Mouse (Mus musculus) cortical plate, adult 2 months (tissue): ENCODE data around the gene Uqcrc1.

Experiments
- CTCF ChIP-seq: fragments of 200-500 bp; IDR thresholded peaks from 2 replicates; pipeline ENCODE4 v1.5.1; 2011; ENCODE audit warnings: mild to moderate bottlenecking, control low read depth, low read length; ENCODE audit not compliant: insufficient read depth; ENCODE audit errors: extremely low read depth
- POLR2A ChIP-seq: fragments of 200-500 bp; IDR thresholded peaks from 2 replicates; pipeline ENCODE4 v1.6.1; 2011; ENCODE audit warnings: mild to moderate bottlenecking, low read length, control low read depth; ENCODE audit not compliant: insufficient read depth; ENCODE audit errors: extremely low read depth

DNA sequence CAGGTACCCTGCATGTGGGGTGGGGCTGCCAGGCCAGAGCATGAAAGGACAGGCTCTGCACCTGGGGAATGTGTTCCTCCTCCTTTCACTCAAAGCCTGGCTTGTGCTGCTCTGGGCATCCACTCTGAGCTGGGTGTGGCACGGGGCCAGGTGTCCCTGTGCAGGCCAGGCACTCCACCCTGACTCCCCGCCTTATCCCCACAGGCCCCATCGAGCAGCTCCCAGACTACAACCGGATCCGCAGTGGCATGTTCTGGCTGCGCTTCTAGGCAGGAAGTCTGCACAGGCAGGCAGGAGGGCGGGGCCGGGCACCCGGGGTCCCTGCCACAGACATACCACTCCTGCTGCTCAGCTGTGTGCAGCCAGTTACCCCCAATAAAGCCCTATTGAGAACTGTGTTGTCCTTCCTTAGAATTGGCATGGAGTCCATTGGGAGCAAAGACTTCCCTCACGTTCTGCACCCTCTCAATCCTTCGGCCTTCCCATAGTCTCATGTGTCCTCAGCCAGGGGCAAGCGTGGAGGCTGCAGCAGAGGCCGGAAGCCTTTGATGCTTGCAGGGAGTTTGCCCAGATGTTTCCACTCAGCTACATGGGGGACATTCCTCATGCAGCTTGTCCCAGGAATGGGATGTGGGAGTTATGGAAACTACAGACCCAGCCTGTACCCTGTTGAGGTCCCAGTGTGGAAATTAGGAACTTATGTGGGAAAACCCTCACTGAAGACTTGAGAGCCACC is 13.0 kb downstream of the Uqcrc1 start:
- TF ChIP-seq CTCF: no peak
- TF ChIP-seq POLR2A: no peak
